Mouse (Mus musculus): ENCODE measurements at regions not wholly inside any gene's neighbourhood (a gene's known extent, or its start where the extent isn't known, plus 50 kb on each side); places are given as distances from the start of the nearest gene placed in this dataset.

DNA sequence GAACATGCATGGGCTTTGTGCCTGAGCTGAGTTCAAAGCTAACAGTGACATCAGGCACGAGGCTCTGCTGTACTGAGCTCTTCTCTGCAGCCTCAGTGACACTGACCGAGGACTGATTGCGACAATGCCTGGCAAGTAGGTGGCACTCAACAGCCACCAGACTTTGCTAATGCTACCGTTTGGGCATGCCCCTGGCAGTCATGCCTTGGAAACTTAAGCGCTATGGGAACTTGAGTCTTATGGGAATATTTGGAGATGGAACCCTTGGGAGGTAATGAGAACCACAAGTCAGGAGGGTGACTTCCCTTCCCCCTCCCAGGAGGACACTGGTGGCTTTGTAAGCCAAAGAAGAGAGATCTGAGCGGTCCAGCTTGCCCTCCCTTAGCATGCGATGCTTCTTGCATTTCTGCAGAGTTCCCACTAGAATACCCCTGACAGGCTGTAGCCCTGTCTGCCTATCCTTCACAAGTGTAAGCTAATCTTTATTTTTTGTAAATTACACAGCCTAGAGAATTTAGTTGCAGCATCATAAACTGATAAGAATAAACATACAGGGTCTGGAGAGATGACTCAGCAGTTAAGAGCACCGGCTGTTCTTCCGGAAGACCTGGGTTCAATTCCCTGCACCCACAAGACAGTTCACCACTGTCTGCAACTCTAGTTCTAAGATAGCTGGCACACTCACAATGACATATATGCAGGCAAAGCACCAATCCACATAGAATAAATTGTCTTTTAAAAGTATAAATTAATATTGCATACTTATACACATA is 86.4 kb upstream of the Commd3 start:
- TF ChIP-seq EP300 (optimal IDR thresholded peaks at IDR 0.05) = no peak
- peak; percentile 23; the same call in 1 of the 2 replicates for TF ChIP-seq CTCF (IDR thresholded peaks at IDR 0.05; ENCODE audit: low read depth)
